Mouse (Mus musculus) heart, embryonic 13.5 days (tissue): ENCODE results near the gene Ramp3. TPM values are rescaled to one million over a fixed set of nuclear protein-coding genes. Genes with fewer than 3 reads are reported as not detected.

ENCODE experiments used
- ATAC-seq: fragments of 200-750 bp; cut with Nextera tagmentation; 2 replicates; pipeline ENCODE4 v1.8.0; 2017; ENCODE audit warnings: moderate TSS enrichment; ENCODE audit not compliant: insufficient number of reproducible peaks, low FRiP score, low TSS enrichment; ENCODE audit errors: extremely low read depth
- H3K27ac ChIP-seq: fragments of 300-500 bp; sonication (generic); replicated peaks from 2 replicates; pipeline ENCODE4 v1.5.1; 2015; ENCODE audit warnings: moderate library complexity, mild to moderate bottlenecking, inconsistent platforms
- H3K27me3 ChIP-seq: fragments of 300-500 bp; sonication (generic); replicated peaks from 2 replicates; pipeline ENCODE4 v1.6.1; 2015; ENCODE audit warnings: mild to moderate bottlenecking, inconsistent platforms
- H3K36me3 ChIP-seq: fragments of 300-500 bp; sonication (generic); 2 replicates; pipeline ENCODE4 v1.6.1; 2015; ENCODE audit warnings: mild to moderate bottlenecking, inconsistent platforms
- H3K4me1 ChIP-seq: fragments of 300-500 bp; sonication (generic); 2 replicates; pipeline ENCODE4 v1.6.1; 2015; ENCODE audit warnings: inconsistent platforms
- H3K4me2 ChIP-seq: fragments of 300-500 bp; sonication (generic); 2 replicates; pipeline ENCODE4 v1.6.1; 2015; ENCODE audit warnings: inconsistent platforms, mild to moderate bottlenecking, moderate library complexity
- H3K4me3 ChIP-seq: fragments of 300-500 bp; sonication (generic); 2 replicates; pipeline ENCODE4 v1.5.1; 2015; ENCODE audit warnings: moderate library complexity, mild to moderate bottlenecking, inconsistent platforms
- H3K9ac ChIP-seq: fragments of 300-500 bp; sonication (generic); 2 replicates; pipeline ENCODE4 v1.6.1; 2015; ENCODE audit warnings: inconsistent platforms, mild to moderate bottlenecking, moderate library complexity
- H3K9me3 ChIP-seq: fragments of 300-500 bp; sonication (generic); 2 replicates; pipeline ENCODE4 v1.6.1; 2016; ENCODE audit warnings: inconsistent platforms
- WGBS: fragments of 180-500 bp; shearing (Covaris S2); methylation state at CpG from one replicate; pipeline ENCODE4 v1.1.7; 2015; ENCODE audit warnings: mixed read lengths; 5-methylcytosine and 5-hydroxymethylcytosine counted together
- polyA plus RNA-seq: library from polyadenylated mRNA; unstranded; fragments of >200 nt; fragmentation: Nextera tagmentation; extraction: Ambion mirVana; gene quantifications from 2 replicates; pipeline ENCODE4 v1.2.1, GENCODE M21; 2015

Gene Ramp3
- polyA plus RNA-seq = 2.2 and 3.5 TPM in 2 replicates

GRCm38 (mm10) chr11:6658271-6658670 lies at the start of gene Ramp3:
Ramp3 (plus strand) TSS chr11:6658521.
- H3K27me3 ChIP-seq = peaks cover 56% of the 10 kb centered on the region
- peak within 1 kb of the TSS; percentile 53 for H3K4me3 ChIP-seq
- peak within 1 kb of the TSS; percentile 73 for H3K9ac ChIP-seq
- whole genome bisulfite sequencing = under 1% methylated on average over 18 of the region's 18 CpGs
- no peak within 1 kb of the TSS for H3K27ac ChIP-seq
- no peaks in the 10 kb centered on the region for H3K9me3 ChIP-seq
- H3K4me1 ChIP-seq = peaks cover 4% of the 10 kb centered on the region; the same call in 1 of the 2 replicates
- no peak for ATAC-seq
- peak within 1 kb of the TSS; percentile 83 for H3K4me2 ChIP-seq
- H3K36me3 ChIP-seq = no peaks in the 10 kb centered on the region

- H3K27me3 ChIP-seq = no peaks in the 10 kb centered on the region
- H3K9me3 ChIP-seq = no peaks in the 10 kb centered on the region
- no peak for ATAC-seq
- H3K27ac ChIP-seq = no peak overlapping the region
- H3K4me1 ChIP-seq = no peaks in the 10 kb centered on the region
- no peak overlapping the region for H3K9ac ChIP-seq
- peaks cover 96% of the 10 kb centered on the region for H3K36me3 ChIP-seq
- H3K4me2 ChIP-seq = no peak overlapping the region
- H3K4me3 ChIP-seq = no peak overlapping the region
- WGBS = 88% methylated on average over 12 of the region's 12 CpGs
Measured at GRCm38 (mm10) chr11:6615250-6616205, 42.8 kb upstream of the Ramp3 start.

- 81% methylated on average over 10 of the region's 10 CpGs for WGBS
- Histone ChIP-seq H3K4me3 (peak overlapping the region; percentile 24; the same call in 1 of the 2 replicates), H3K4me2 (peak overlapping the region; percentile 94)
Measured at GRCm38 (mm10) chr11:6623704-6624103, 34.6 kb upstream of the Ramp3 start.

GRCm38 (mm10) chr11:6624619-6625382 lies 33.5 kb upstream of the Ramp3 start:
- H3K27ac ChIP-seq = no peak overlapping the region; the same call in 1 of the 2 replicates

More at GRCm38 (mm10) chr11:6623704-6624103, 34.6 kb upstream of the Ramp3 start:
- no peaks in the 10 kb centered on the region for H3K9me3 ChIP-seq
- H3K27me3 ChIP-seq = no peaks in the 10 kb centered on the region
- peaks cover 60% of the 10 kb centered on the region for H3K36me3 ChIP-seq
- peaks cover 32% of the 10 kb centered on the region for H3K4me1 ChIP-seq
- no peak overlapping the region for H3K27ac ChIP-seq
- ATAC-seq = no peak
- H3K9ac ChIP-seq = peak overlapping the region; percentile 44

GRCm38 (mm10) chr11:6625478-6626387 lies 32.6 kb upstream of the Ramp3 start, which contains the start of gene Tbrg4:
Tbrg4 (minus strand) TSS chr11:6626067.
- ATAC-seq = peak; percentile 92
- Histone ChIP-seq H3K4me2 (peak within 1 kb of the TSS; percentile 94), H3K36me3 (peaks cover 40% of the 10 kb centered on the region), H3K27ac (peak within 1 kb of the TSS; percentile 91), H3K27me3 (no peaks in the 10 kb centered on the region), H3K9me3 (no peaks in the 10 kb centered on the region), H3K4me1 (peaks cover 32% of the 10 kb centered on the region), H3K9ac (peak within 1 kb of the TSS; percentile 90), H3K4me3 (peak within 1 kb of the TSS; percentile 85)
- under 1% methylated on average over 66 of the region's 66 CpGs for WGBS

More at GRCm38 (mm10) chr11:6624619-6625382, 33.5 kb upstream of the Ramp3 start:
- Histone ChIP-seq H3K9me3 (no peaks in the 10 kb centered on the region), H3K27me3 (no peaks in the 10 kb centered on the region), H3K36me3 (peaks cover 49% of the 10 kb centered on the region), H3K4me2 (peak overlapping the region; percentile 94), H3K4me1 (peaks cover 32% of the 10 kb centered on the region), H3K4me3 (peak overlapping the region; percentile 85), H3K9ac (peak overlapping the region; percentile 90)
- ATAC-seq = no peak
- WGBS = 51% methylated on average over 14 of the region's 14 CpGs

- peaks cover 2% of the 10 kb centered on the region; the same call in 1 of the 2 replicates for H3K9me3 ChIP-seq
- H3K4me3 ChIP-seq = peak overlapping the region; percentile 85
- H3K4me1 ChIP-seq = peaks cover 32% of the 10 kb centered on the region
- peak overlapping the region; percentile 94 for H3K4me2 ChIP-seq
- peak overlapping the region; percentile 90 for H3K9ac ChIP-seq
- peaks cover 33% of the 10 kb centered on the region for H3K36me3 ChIP-seq
- 10% methylated on average over 16 of the region's 16 CpGs for WGBS
- ATAC-seq = no peak
- no peaks in the 10 kb centered on the region for H3K27me3 ChIP-seq
- H3K27ac ChIP-seq = peak overlapping the region; percentile 91
Measured at GRCm38 (mm10) chr11:6626388-6626772, 31.9 kb upstream of the Ramp3 start.

GRCm38 (mm10) chr11:6627731-6628130 lies 30.6 kb upstream of the Ramp3 start:
- H3K9me3 ChIP-seq = peaks cover 6% of the 10 kb centered on the region; the same call in 1 of the 2 replicates
- no peak for ATAC-seq
- no peaks in the 10 kb centered on the region for H3K27me3 ChIP-seq
- no peak overlapping the region for H3K9ac ChIP-seq
- no peak overlapping the region; the same call in 1 of the 2 replicates for H3K27ac ChIP-seq
- 75% methylated on average over 4 of the region's 4 CpGs for WGBS
- peaks cover 32% of the 10 kb centered on the region for H3K4me1 ChIP-seq
- H3K4me3 ChIP-seq = no peak overlapping the region
- H3K4me2 ChIP-seq = no peak overlapping the region
- peaks cover 20% of the 10 kb centered on the region for H3K36me3 ChIP-seq

GRCm38 (mm10) chr11:6628568-6628967 lies 29.8 kb upstream of the Ramp3 start:
- no peak overlapping the region for H3K4me3 ChIP-seq
- H3K9ac ChIP-seq = no peak overlapping the region
- no peak for ATAC-seq
- H3K27ac ChIP-seq = no peak overlapping the region
- WGBS = 21% methylated on average over 4 of the region's 4 CpGs
- H3K9me3 ChIP-seq = peaks cover 6% of the 10 kb centered on the region; the same call in 1 of the 2 replicates
- H3K4me1 ChIP-seq = peaks cover 24% of the 10 kb centered on the region
- no peaks in the 10 kb centered on the region for H3K27me3 ChIP-seq
- H3K4me2 ChIP-seq = no peak overlapping the region
- peaks cover 11% of the 10 kb centered on the region for H3K36me3 ChIP-seq

GRCm38 (mm10) chr11:6629655-6630054 lies 28.7 kb upstream of the Ramp3 start:
- peaks cover 6% of the 10 kb centered on the region; the same call in 1 of the 2 replicates for H3K9me3 ChIP-seq
- no peak overlapping the region for H3K9ac ChIP-seq
- peaks cover under 1% of the 10 kb centered on the region for H3K36me3 ChIP-seq
- H3K27me3 ChIP-seq = no peaks in the 10 kb centered on the region
- H3K27ac ChIP-seq = no peak overlapping the region
- no peak overlapping the region for H3K4me2 ChIP-seq
- no peak overlapping the region for H3K4me3 ChIP-seq
- no peak for ATAC-seq
- peaks cover 13% of the 10 kb centered on the region for H3K4me1 ChIP-seq

- H3K4me2 ChIP-seq = no peak overlapping the region
- no peak for ATAC-seq
- H3K9ac ChIP-seq = no peak overlapping the region
- no peaks in the 10 kb centered on the region; the same call in 1 of the 2 replicates for H3K27me3 ChIP-seq
- WGBS = 66% methylated on average over 8 of the region's 8 CpGs
- H3K4me3 ChIP-seq = no peak overlapping the region
- no peaks in the 10 kb centered on the region for H3K36me3 ChIP-seq
- H3K9me3 ChIP-seq = peaks cover 6% of the 10 kb centered on the region; the same call in 1 of the 2 replicates
- no peak overlapping the region for H3K27ac ChIP-seq
- no peaks in the 10 kb centered on the region for H3K4me1 ChIP-seq
Measured at GRCm38 (mm10) chr11:6636150-6636549, 22.2 kb upstream of the Ramp3 start.
